Mouse (Mus musculus): ENCODE measurements at regions not wholly inside any gene's neighbourhood (a gene's known extent, or its start where the extent isn't known, plus 50 kb on each side); places are given as distances from the start of the nearest gene placed in this dataset.
A peak's percentile ranks its signal among the peaks of the same experiment; 100 is the strongest.

GRCm38 (mm10) chr2:34042336-34042735 lies 154.6 kb upstream of the Mvb12b start:
- no peak for DNase-seq (ENCODE audit: low read depth)

GRCm38 (mm10) chr2:34038982-34039381 lies 151.2 kb upstream of the Mvb12b start:
- DNase-seq (ENCODE audit: low read depth), result no peak

- no peak for DNase-seq (ENCODE audit: low read depth)
Observed at GRCm38 (mm10) chr2:34033212-34033611, 145.5 kb upstream of the Mvb12b start.

GRCm38 (mm10) chr2:34031421-34031820 lies 143.7 kb upstream of the Mvb12b start:
- no peak for DNase-seq (ENCODE audit: low read depth)

- DNase-seq (ENCODE audit: low read depth), result no peak
Observed at GRCm38 (mm10) chr2:34031001-34031412, 143.3 kb upstream of the Mvb12b start.

GRCm38 (mm10) chr2:34027445-34027844 lies 139.7 kb upstream of the Mvb12b start:
- DNase-seq (ENCODE audit: low read depth), result no peak

- DNase-seq (ENCODE audit: low read depth), result no peak
Observed at GRCm38 (mm10) chr2:34026566-34027360, 139.0 kb upstream of the Mvb12b start.

GRCm38 (mm10) chr2:34025715-34026360 lies 138.1 kb upstream of the Mvb12b start:
- peak; percentile 10 for DNase-seq (ENCODE audit: low read depth)

GRCm38 (mm10) chr2:34017142-34017453 lies 129.4 kb upstream of the Mvb12b start:
- no peak for DNase-seq (ENCODE audit: low read depth)

GRCm38 (mm10) chr2:34016350-34017141 lies 128.8 kb upstream of the Mvb12b start:
- no peak for DNase-seq (ENCODE audit: low read depth)

- DNase-seq (ENCODE audit: low read depth), result no peak
Observed at GRCm38 (mm10) chr2:34015640-34015995, 127.9 kb upstream of the Mvb12b start.

- no peak for DNase-seq (ENCODE audit: low read depth)
Observed at GRCm38 (mm10) chr2:34014868-34015639, 127.3 kb upstream of the Mvb12b start.

GRCm38 (mm10) chr2:34010166-34010565 lies 122.4 kb upstream of the Mvb12b start:
- no peak for DNase-seq (ENCODE audit: low read depth)

GRCm38 (mm10) chr2:34007916-34008315 lies 120.2 kb upstream of the Mvb12b start:
- DNase-seq (ENCODE audit: low read depth), result no peak

- no peak for DNase-seq (ENCODE audit: low read depth)
Observed at GRCm38 (mm10) chr2:33997106-33997505, 109.4 kb upstream of the Mvb12b start.

- DNase-seq (ENCODE audit: low read depth), result no peak
Observed at GRCm38 (mm10) chr2:33996331-33996730, 108.6 kb upstream of the Mvb12b start.

- DNase-seq (ENCODE audit: low read depth), result no peak
Observed at GRCm38 (mm10) chr2:33991299-33991698, 103.6 kb upstream of the Mvb12b start.

- no peak for DNase-seq (ENCODE audit: low read depth)
Observed at GRCm38 (mm10) chr2:33990711-33991110, 103.0 kb upstream of the Mvb12b start.

GRCm38 (mm10) chr2:33989555-33990370 lies 102.0 kb upstream of the Mvb12b start:
- no peak for DNase-seq (ENCODE audit: low read depth)

GRCm38 (mm10) chr2:33986420-33986819 lies 98.7 kb upstream of the Mvb12b start:
- DNase-seq (ENCODE audit: low read depth), result no peak

GRCm38 (mm10) chr2:33985316-33985715 lies 97.6 kb upstream of the Mvb12b start:
- DNase-seq (ENCODE audit: low read depth), result no peak

All from c-Kit-positive CD71-positive TER-119-negative erythroid progenitor cells, embryonic 14.5 days (primary cell).